Mouse (Mus musculus) left cerebral cortex, postnatal 10 days (tissue): ENCODE results near the gene Atp4a. TPM values are rescaled to one million over a fixed set of nuclear protein-coding genes. Genes with fewer than 3 reads are reported as not detected.

Experiments
- DNase-seq, 2 experiments: peaks; one replicate each; pipeline ENCODE4 v3.0.0; 2021 to 2022; ENCODE audit warnings: low spot score in 2 of 2, mixed read lengths in 1 of 2; ENCODE audit errors: extremely low spot score in 1 of 2
- intact Hi-C: fragments of 180-260 bp; cut with DNase I; formaldehyde crosslinking; loops from one replicate; pipeline ENCODE4 v1.15.1; 2025
- total RNA-seq, 2 experiments: library from RNA; stranded (reverse); gene quantifications; 2 replicates each; pipeline ENCODE4 v1.2.3; 2021

The Atp4a gene
- total RNA-seq: 1 to 10 TPM; 2.5 to 3.2 TPM

DNA sequence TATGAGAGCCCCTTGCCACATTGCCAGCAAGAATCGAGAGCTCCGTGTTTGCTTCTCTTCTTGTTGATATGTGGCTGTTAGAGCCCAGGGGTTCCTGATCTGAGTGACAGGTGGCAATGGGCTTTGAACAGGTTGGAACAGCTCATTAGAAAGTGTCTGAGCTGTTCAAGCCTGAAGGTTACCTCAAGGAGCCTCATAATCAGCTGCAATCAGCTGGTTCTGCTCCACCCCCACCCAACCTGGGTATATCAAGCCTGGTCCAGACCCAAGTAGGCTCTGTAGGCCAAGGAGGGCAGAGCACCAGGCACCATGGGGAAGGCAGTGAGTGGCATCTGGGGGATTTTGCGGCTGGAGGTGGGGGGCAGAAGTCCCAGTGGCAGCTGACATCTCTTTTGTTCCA lies at the start of gene Atp4a:
Gene Atp4a, plus strand, starts transcription at position 268 of the 400 bp plus-strand sequence.
- intact Hi-C loops: no loop called here
- no peak for DNase-seq

- intact Hi-C loops: loop anchor here (5.0 kb wide), 1 partner anchor 63 kb away; the partner anchor contains the start of gene Tmem147
- peak; percentile 92 to 93 for DNase-seq
These were observed 47.3 kb upstream of the Atp4a start, which contains the start of gene Haus5 for GRCm38 (mm10) chr7:30664529-30665200. Gene Haus5, minus strand, starts transcription at chr7:30664994.

GRCm38 (mm10) chr7:30665321-30665720 lies 46.7 kb upstream of the Atp4a start:
- DNase-seq: no peak
- intact Hi-C loops: no loop called here

- intact Hi-C loops: no loop called here
These were observed 42.8 kb upstream of the Atp4a start for GRCm38 (mm10) chr7:30669229-30669628.

GRCm38 (mm10) chr7:30671480-30671879 lies 40.5 kb upstream of the Atp4a start, which contains the start of gene Pmis2:
Gene Pmis2, minus strand, starts transcription at chr7:30671605.
- no peak for DNase-seq
- intact Hi-C loops: loop anchor here (10.0 kb wide), 1 partner anchor 193 kb away; the partner anchor contains the start of gene Ffar1

More at GRCm38 (mm10) chr7:30669229-30669628, 42.8 kb upstream of the Atp4a start:
- DNase-seq: no peak

DNA sequence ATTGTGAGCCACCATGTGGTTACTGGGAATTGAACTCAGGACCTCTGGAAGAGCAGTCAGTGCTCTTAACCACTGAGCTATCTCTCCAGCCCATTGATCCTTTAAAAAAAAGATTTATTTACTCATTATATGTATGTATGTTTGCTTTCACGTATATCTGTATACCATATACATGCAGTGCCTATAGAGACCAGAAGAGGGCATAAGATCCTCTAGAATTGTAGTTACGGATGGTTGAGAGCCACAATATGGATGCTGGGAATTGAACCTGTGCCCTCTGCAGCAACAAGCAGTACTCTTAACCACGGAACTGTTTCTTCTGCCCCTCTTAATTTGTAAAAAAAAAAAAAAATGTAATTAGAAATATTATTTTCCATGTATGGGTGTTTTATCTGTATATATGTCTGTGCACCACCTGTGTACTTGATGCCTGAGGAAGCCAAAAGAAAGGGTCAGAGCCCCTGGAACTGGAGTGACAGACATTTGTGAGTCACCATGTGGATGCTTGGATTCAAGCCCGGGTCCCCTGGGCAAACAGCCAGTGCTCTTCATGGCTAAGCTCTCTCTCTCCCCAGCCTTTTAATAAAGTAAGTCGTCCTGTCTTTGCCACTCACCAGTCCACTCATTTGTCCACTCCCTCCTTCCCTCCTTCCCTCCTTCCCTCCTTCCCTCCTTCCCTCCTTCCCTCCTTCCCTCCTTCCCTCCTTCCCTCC lies 33.6 kb upstream of the Atp4a start:
- DNase-seq: no peak

DNA sequence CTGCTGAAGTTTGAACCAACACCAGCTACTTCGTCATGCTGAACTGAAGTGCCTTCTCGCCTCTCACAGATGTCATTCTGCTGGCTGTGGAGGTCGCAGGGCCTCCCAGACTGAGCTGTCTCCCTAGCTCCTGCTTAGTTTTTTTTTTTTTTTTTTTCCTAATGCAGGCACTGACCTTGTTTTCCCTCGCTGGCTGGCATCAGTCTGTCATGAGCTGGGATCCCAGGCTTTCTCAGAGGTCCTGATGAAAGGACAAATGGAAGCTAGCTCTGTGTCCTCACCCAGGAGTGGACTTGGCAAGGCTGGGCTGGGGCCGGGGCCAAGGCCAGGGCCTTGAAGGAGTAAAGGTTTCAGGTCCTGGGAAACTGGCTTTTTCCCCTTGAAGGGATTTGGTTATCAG lies 30.1 kb upstream of the Atp4a start:
- intact Hi-C loops: no loop called here
- no peak for DNase-seq

More for the DNA sequence above, 33.6 kb upstream of the Atp4a start:
- intact Hi-C loops: loop anchor here (10.0 kb wide), 1 partner anchor 186 kb away; the partner anchor contains the start of gene Ffar1

DNA sequence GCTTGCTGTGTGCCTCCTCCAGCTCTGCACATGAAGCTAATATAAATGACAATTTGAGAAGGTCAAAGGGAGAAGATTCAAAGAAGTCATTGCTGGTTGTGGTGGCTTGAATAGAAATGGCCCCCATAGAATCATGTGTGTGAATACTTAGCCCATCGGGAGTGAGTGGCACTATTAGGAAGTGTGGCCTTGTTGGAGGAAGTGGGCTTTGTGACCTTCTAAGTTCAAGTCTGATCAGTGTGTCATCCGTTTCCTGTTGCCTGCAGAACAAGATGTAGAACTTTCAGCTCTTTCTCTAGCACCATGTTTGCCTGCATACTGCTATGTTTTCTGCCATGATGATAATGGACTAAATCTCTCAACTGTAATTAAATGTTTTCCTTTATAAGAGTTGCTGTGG lies 28.6 kb upstream of the Atp4a start:
- no peak for DNase-seq
- intact Hi-C loops: no loop called here

DNA sequence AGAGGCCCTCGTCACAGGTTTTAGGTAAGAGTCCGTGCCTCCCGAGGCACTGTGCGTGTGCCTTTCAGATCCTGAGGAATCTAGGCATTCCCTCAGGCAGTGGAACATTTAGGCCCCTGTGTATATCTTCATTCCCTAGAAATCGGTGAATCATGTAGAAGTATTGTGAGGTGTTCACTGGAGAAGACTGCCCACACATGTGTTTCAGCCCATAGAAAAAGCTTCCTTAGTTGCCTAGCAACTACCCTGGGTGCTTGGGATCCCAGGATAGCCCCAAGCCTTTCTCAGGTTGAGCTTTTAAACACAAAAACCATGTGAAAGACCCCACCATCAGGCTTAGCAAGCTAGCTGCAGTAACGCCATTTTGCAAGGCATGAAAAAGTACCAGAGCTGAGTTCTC lies 23.7 kb upstream of the Atp4a start:
- DNase-seq: no peak
- intact Hi-C loops: no loop called here

GRCm38 (mm10) chr7:30698101-30698500 lies 13.9 kb upstream of the Atp4a start:
- no peak for DNase-seq
- intact Hi-C loops: no loop called here

DNA sequence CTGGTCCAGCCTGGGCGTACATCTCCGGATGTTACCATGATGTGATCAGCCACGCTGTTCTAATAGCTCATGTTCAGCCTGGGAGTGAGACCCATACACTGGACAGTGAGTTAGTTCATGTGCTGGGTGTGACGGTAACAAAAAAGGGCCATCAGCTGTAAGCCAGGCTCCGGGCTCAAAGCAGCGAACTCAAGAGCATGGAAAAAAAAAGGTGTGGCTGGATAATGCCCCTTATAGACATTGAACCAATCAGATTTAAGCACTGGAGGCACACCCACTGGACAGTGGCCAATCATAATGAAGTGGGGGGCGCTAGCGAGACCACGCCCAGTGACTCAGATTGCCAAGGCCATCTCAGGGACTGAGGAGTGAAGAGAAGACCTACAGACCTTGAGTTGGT lies 13.4 kb upstream of the Atp4a start, which contains the start of gene 2200002J24Rik:
Gene 2200002J24Rik, plus strand, starts transcription at position 338 of the 400 bp plus-strand sequence.
- intact Hi-C loops: no loop called here
- DNase-seq: no peak

DNA sequence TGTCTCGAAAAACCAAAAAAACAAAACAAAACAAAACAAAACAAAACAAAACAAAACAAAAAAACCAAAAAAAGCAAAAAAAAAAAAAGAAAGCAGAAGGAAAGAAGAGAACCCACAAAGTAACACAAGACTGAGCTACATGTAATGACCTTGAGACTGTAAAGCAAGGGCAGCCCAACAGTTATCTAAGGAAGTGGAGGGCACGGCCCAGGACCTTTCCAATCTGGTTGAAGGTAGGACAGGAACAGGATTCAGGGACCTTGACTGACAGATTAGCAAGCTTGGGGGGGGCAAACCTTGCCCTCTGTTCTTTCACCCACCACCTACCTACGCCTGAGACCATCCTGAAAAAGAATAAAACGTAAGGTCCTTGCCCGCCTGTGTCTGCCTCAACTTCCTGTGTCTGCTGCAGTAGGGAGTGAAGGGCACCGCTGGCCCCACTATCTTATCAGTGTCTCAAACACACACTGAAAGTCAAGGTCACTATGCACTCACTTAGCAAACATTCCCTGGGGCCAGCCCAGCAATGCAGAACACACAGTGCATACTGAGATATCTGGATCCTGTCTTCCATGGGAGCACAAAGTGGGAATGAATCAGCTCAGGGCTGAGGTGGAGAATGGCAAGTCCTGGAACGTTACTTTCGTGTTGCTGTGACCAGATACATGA lies 5.7 kb upstream of the Atp4a start:
- intact Hi-C loops: no loop called here
- no peak for DNase-seq

GRCm38 (mm10) chr7:30707441-30707840 lies 4.6 kb upstream of the Atp4a start:
- no peak for DNase-seq
- intact Hi-C loops: no loop called here

DNA sequence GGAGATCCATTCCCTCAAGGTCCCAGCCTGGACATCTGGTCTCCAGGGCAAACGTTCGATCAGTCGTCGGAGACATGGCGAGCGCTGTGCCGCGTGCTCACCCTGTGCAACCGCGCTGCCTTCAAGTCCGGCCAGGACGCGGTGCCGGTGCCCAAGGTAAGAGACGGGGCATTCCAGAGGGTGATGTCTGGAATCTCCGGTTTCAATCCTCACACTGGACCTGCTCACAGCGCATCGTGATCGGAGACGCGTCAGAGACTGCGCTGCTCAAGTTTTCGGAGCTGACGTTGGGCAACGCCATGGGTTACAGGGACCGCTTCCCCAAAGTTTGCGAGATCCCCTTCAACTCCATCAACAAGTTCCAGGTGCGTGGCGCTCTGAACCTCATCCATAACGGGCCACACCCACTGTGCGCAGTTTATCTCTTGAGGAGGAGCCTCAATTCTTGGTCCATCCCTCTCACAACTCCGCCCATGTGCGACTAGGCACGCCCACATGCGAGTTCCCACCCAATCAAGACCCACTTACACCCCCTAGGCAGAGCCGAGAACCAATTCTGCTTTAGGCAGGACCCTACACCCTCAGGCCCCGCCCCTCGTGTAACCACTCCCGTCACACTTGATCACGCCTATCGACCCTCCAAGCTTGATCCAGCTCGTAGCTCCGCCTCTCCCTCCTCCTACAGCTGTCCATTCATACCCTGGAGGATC lies 5.2 kb downstream of the Atp4a start:
- intact Hi-C loops: no loop called here

DNA sequence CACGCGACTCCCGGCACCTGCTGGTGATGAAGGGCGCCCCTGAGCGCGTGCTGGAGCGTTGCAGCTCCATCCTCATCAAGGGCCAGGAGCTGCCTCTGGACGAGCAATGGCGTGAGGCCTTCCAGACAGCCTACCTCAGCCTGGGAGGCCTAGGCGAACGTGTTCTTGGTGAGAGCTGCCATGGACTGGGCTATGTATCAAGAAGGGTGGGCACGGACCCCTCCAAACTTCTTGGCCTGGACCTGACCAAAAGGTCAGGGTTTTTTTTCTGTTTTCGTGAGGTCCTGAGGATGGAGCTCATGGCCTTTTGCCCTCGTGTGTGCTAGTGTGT lies 5.7 kb downstream of the Atp4a start:
- intact Hi-C loops: no loop called here
- no peak for DNase-seq

More for the DNA sequence above, 5.2 kb downstream of the Atp4a start:
- DNase-seq: peak; percentile 63 to 83

- intact Hi-C loops: no loop called here
These were observed 7.7 kb downstream of the Atp4a start for GRCm38 (mm10) chr7:30719669-30720068.

GRCm38 (mm10) chr7:30721286-30721685 lies 9.3 kb downstream of the Atp4a start:
- intact Hi-C loops: no loop called here
- DNase-seq: no peak

More at GRCm38 (mm10) chr7:30719669-30720068, 7.7 kb downstream of the Atp4a start:
- no peak for DNase-seq

DNA sequence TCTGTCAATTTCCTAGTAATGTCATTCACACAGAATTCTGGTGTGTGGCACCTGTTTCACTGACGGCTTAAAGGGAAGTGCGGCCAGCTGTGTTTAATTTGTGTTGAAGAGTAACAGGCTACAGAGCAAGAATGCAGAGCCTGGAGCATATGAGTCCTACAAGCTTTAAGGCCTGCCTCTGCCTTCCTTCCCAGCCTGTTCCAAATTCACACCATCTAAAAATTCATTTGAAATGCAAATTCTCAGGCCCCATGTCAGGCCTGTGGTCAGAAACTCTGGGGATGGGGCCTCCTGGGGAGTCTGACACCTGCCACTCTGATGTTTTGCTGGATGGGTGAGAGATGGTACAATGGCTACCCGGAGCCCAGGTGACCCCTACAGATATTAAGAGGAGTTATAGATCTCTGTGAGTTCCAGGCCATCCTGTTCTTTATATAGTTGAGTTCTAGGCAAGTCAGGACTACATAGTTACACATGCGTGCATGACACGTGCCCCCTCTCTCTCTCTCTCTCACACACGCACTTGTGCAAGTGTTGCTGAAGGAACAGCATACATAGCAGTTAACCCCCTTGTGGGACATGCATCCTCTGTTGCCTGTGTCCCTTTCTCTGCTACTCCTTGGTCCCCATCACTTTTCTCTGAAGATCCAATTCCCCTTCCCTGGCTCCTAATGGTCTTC lies 11.4 kb downstream of the Atp4a start:
- DNase-seq: no peak
- intact Hi-C loops: no loop called here
